Mouse (Mus musculus) neural tube, embryonic 14.5 days (tissue): ENCODE measurements at regions not wholly inside any gene's neighbourhood (a gene's known extent, or its start where the extent isn't known, plus 50 kb on each side); places are given as distances from the start of the nearest gene placed in this dataset.
A peak's percentile ranks its signal among the peaks of the same experiment; 100 is the strongest.
"Not testable (repeated sequence)": the region's sequence is repeated elsewhere in the genome, so short reads cannot be mapped to it uniquely, and the experiment has no call there.

Experiments
- ATAC-seq: fragments of 200-750 bp; cut with Nextera tagmentation; 2 replicates; pipeline ENCODE4 v1.8.0; 2017; ENCODE audit warnings: low read depth, mild to moderate bottlenecking, moderate TSS enrichment, moderate library complexity
- H3K27ac ChIP-seq: fragments of 300-500 bp; sonication (generic); 2 replicates; pipeline ENCODE4 v1.5.1; 2014; ENCODE audit warnings: low read depth, mild to moderate bottlenecking, control low read depth, low read length, moderate library complexity, mixed read lengths
- H3K27me3 ChIP-seq: fragments of 300-500 bp; sonication (generic); 2 replicates; pipeline ENCODE4 v1.6.1; 2014; ENCODE audit warnings: low read length; ENCODE audit not compliant: control insufficient read depth, insufficient read depth
- H3K36me3 ChIP-seq: fragments of 300-500 bp; sonication (generic); 2 replicates; pipeline ENCODE4 v1.6.1; 2014; ENCODE audit warnings: low read length, mixed read lengths; ENCODE audit not compliant: control insufficient read depth, insufficient read depth
- H3K4me1 ChIP-seq: fragments of 300-500 bp; sonication (generic); 2 replicates; pipeline ENCODE4 v1.6.1; 2014; ENCODE audit warnings: low read length; ENCODE audit not compliant: control insufficient read depth, insufficient read depth
- H3K4me2 ChIP-seq: fragments of 300-500 bp; sonication (generic); 2 replicates; pipeline ENCODE4 v1.6.1; 2014; ENCODE audit warnings: mild to moderate bottlenecking, low read depth, low read length, control low read depth
- H3K4me3 ChIP-seq: fragments of 300-500 bp; sonication (generic); 2 replicates; pipeline ENCODE4 v1.5.1; 2014; ENCODE audit warnings: low read depth, low read length, control low read depth, mixed read lengths
- H3K9ac ChIP-seq: fragments of 300-500 bp; sonication (generic); replicated peaks from 2 replicates; pipeline ENCODE4 v1.6.1; 2014; ENCODE audit warnings: low read depth, mild to moderate bottlenecking, control low read depth, low read length, mixed read lengths
- H3K9me3 ChIP-seq: fragments of 300-500 bp; sonication (generic); 2 replicates; pipeline ENCODE4 v1.6.1; 2016; ENCODE audit warnings: low read length; ENCODE audit not compliant: control insufficient read depth
- WGBS: fragments of 180-500 bp; shearing (Covaris S2); extraction: QIAGEN DNeasy Blood & Tissue Kit; methylation state at CpG from one replicate; pipeline ENCODE4 v1.1.7; 2014; 5-methylcytosine and 5-hydroxymethylcytosine counted together

DNA sequence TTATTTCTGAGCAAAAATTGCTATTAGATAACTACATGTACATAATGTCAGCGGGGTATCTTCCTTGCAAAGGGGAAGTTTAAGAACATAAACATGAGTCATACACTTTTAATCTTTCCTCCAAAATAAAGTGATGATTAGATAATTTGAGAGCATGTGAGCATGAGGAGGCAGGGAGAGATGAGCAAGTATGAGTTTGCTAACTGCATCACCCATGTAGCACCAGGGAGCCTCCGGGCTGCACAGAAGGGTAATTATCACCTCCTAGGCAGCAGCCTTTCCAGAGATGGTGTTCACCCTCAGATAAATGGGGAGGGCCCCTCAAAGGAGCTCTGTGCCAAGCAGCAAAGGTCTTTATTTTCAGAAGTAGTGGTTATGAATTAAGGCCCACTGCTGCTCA lies 568.1 kb upstream of the G6pd2 start:
- Histone ChIP-seq H3K4me3 (no peak overlapping the region), H3K4me2 (no peak overlapping the region), H3K36me3 (no peaks in the 10 kb centered on the region), H3K9ac (no peak overlapping the region), H3K27ac (no peak overlapping the region), H3K4me1 (no peaks in the 10 kb centered on the region), H3K9me3 (no peaks in the 10 kb centered on the region), H3K27me3 (no peaks in the 10 kb centered on the region)
- ATAC-seq: no peak
- WGBS: 73% methylated on average over 2 of the region's 2 CpGs

DNA sequence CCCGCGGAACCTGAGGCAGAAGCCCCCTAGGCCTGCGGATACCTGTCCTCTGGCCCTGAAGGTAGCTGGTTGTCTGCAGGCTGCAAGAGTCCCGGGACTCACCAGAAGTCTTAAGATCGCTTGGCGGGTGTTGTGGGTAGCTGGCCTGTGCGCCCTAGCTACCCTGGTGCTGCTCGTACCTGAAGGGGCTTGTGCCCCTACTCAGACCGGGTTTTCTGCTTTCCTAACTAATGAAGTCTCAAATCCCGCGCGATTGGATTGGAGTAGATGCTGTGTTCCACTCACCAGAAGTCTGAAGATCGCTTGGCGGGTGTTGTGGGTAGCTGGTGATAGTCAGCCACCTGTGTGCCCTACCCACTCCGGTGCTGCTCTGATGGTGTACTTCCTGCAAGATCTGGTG lies 520.1 kb upstream of the G6pd2 start:
- H3K27me3 ChIP-seq, H3K4me3 ChIP-seq, H3K4me2 ChIP-seq, H3K9me3 ChIP-seq, H3K4me1 ChIP-seq, ATAC-seq, H3K9ac ChIP-seq, H3K27ac ChIP-seq, H3K36me3 ChIP-seq: not testable (repeated sequence)
- 91% methylated on average over 15 of the region's 15 CpGs for WGBS

DNA sequence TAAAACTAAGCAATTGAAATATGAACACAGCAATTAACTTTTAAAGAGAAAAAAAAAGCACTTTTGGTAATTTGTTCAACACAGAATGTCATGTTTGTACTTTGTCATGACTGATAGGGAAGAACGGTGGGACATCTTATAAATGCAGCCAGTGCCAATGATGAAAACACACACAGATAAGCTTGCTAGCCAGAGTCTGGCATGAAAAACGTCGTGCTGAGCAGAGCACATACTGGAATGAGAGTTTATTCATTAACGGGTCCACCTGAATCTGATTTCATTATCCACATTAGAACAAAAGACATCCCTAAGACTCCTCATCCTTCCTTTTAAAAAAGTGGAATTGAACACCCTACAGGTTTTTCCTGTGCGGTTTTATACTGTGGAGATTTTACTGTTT lies 493.7 kb upstream of the G6pd2 start:
- WGBS: 85% methylated on average over 5 of the region's 5 CpGs
- no peak for ATAC-seq
- Histone ChIP-seq H3K9me3 (no peaks in the 10 kb centered on the region), H3K36me3 (no peaks in the 10 kb centered on the region), H3K4me1 (no peaks in the 10 kb centered on the region), H3K27ac (no peak overlapping the region), H3K4me3 (no peak overlapping the region), H3K27me3 (no peaks in the 10 kb centered on the region), H3K4me2 (no peak overlapping the region), H3K9ac (no peak overlapping the region)

DNA sequence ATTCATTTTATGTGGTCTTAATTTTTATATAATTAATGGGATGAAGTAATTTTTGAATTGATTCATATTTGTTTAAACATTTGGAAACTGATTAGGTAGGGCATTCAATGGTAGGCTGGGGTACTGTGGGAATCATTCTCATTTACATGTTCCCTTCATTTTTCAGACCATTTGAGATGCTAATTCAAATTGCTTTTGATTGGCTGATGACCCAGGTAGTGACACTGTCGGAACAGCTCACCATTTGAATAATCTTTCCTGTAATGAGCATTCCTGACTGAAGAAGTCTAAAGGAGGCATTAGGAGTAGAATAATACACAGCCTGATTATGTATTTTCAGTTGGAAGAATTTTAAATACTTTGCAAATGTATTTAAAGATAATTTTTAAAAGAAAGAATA lies 457.2 kb upstream of the G6pd2 start:
- H3K4me1 ChIP-seq: no peaks in the 10 kb centered on the region
- H3K4me3 ChIP-seq: no peak overlapping the region
- ATAC-seq: no peak
- 60% methylated on average over 1 of the region's 1 CpGs for WGBS
- H3K36me3 ChIP-seq: no peaks in the 10 kb centered on the region
- no peaks in the 10 kb centered on the region for H3K27me3 ChIP-seq
- H3K9me3 ChIP-seq: no peaks in the 10 kb centered on the region
- no peak overlapping the region for H3K27ac ChIP-seq
- H3K9ac ChIP-seq: no peak overlapping the region
- no peak overlapping the region for H3K4me2 ChIP-seq

DNA sequence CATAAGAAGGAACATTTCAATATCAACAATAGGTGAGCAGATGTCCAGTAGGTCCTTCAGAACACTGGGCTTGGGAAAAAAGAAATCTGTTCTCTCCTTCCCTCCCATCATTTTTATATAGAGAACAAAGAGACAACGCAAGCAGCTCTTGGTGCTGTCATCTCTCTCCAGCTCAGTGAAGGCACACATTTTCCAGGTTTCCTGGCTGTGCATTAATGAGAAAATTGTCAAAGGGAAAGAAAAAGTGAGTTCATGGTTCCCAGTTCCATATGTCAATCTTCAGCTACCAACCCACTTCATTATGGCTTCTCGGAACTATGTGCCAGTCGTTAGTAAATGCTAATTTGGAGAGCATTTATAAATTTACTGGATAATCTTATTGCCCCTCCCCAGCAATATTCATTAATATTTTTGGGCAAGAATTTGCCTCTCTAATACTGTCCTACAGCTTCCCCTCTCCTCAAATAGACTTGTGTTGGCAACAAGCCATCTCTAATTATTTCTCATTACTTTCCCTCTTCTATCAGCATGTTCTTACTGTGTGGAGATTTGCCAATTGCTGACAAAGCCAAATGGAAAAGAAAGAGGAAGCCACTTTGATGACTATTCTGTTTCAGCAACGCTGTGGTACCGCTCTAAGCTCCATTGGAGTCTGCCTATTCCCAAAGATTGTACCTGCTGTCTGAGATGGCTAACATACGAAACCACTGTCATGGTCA lies 453.2 kb upstream of the G6pd2 start:
- Histone ChIP-seq H3K4me1 (no peaks in the 10 kb centered on the region), H3K9me3 (no peaks in the 10 kb centered on the region), H3K27ac (no peak overlapping the region), H3K4me3 (no peak overlapping the region), H3K9ac (no peak overlapping the region), H3K27me3 (no peaks in the 10 kb centered on the region), H3K4me2 (no peak overlapping the region), H3K36me3 (no peaks in the 10 kb centered on the region)
- WGBS: 81% methylated on average over 6 of the region's 6 CpGs
- no peak for ATAC-seq

DNA sequence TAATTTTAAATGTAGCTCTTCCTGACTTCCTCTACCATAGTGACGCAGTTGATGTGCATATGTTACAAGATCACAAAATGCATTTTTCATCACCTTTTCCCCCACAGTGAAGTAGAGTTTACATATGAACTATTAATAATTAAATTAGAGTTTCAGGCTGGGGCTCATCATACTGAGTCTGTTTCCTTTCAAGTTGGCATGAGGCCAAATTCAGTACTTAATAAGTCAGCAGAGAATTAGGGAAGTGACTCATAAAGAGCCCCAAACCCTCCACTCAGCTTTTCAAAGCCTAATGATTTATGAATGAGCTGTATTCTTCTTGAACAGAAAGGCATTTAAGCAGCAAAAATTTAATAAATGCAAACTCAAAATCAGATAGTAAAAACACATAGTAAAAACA lies 435.7 kb upstream of the G6pd2 start:
- ATAC-seq: peak; percentile 86
- Histone ChIP-seq H3K27ac (no peak overlapping the region), H3K4me2 (no peak overlapping the region), H3K27me3 (no peaks in the 10 kb centered on the region), H3K4me3 (no peak overlapping the region), H3K9me3 (no peaks in the 10 kb centered on the region), H3K36me3 (no peaks in the 10 kb centered on the region), H3K9ac (no peak overlapping the region), H3K4me1 (no peaks in the 10 kb centered on the region)
- 61% methylated on average over 1 of the region's 1 CpGs for WGBS

DNA sequence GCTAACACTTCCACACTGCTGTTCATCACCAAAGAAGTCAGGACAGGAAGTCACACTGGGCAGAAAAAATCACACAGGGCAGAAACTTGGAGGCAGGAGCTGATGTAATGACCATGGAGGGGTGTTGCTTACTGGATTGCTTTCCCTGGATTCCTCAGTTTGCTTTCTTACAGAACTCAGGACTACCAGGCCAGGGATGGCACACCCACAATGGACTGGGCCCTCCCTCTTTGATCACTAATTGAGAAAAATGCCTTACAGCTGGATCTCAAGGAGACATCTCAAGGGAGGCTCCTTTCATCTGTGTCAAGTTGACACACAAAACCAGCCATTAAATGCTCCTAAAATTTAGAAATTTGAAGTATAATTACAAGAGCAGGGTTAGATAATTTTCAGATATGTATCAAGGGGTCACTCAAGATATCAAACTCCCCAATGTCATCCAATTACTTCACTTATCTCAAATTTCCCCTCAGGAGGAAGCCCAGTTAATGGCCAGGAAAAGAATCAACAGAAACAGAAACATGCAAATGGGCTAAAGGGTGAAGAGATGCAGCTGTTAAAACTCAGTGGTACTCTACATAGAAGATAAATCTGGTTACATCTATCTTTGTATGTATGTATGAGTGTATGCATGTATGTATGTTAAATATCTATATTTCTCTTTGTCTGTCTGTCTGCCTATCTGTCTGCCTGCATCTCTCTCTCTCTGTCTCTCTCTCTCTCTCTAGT lies 413.5 kb upstream of the G6pd2 start:
- ATAC-seq: no peak
- Histone ChIP-seq H3K27ac (no peak overlapping the region), H3K4me2 (no peak overlapping the region), H3K36me3 (no peaks in the 10 kb centered on the region), H3K9me3 (no peaks in the 10 kb centered on the region), H3K9ac (no peak overlapping the region), H3K27me3 (no peaks in the 10 kb centered on the region), H3K4me1 (no peaks in the 10 kb centered on the region), H3K4me3 (no peak overlapping the region)
